Mouse (Mus musculus) liver, postnatal 0 days (tissue): Measurements from ENCODE around the gene Polr3g.

Source experiments
- CTCF ChIP-seq: sonication (generic); IDR thresholded peaks from 2 replicates; pipeline ENCODE4 v1.5.1; 2016; ENCODE audit warnings: antibody characterized with exemption, low read depth
- EP300 ChIP-seq: IDR thresholded peaks from 2 replicates; pipeline ENCODE4 v1.6.1; 2016; ENCODE audit warnings: antibody characterized with exemption, low read depth, mild to moderate bottlenecking

GRCm38 (mm10) chr13:81744092-81744396, 33.2 kb upstream of the Polr3g start:
- no peak for TF ChIP-seq CTCF
- TF ChIP-seq EP300 = no peak
